Mouse (Mus musculus) CD4-positive helper T cell, adult 2 months (primary cell): Measurements from ENCODE around the gene Olfr745.

Experiments
- DNase-seq: peaks from one replicate; pipeline ENCODE4 v3.0.0-alpha.2; 2012; ENCODE audit warnings: low read depth, missing footprints, low spot score

Gene Olfr745

DNA sequence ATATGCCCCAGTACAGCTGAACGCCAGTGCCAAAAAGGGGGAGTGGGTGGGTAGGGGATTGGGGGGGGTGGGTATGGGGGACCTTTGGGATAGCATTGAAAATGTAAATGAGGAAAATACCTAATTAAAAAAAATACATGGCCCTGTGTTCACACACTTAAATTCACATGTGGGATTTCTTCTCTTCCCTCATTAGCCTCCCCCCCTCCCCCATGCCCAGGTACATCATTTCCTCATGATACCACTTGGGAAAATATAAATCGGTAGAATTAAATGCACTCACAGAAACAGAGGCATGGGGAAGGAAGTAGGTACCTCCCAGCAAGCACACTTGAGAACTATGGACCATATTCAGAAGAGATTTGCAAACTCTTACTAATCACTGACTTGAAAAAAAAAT is at the start of gene Olfr745:
TSS of gene Olfr745 (plus strand) at position 301 of the 400 bp plus-strand sequence.
- DNase-seq = no peak

DNA sequence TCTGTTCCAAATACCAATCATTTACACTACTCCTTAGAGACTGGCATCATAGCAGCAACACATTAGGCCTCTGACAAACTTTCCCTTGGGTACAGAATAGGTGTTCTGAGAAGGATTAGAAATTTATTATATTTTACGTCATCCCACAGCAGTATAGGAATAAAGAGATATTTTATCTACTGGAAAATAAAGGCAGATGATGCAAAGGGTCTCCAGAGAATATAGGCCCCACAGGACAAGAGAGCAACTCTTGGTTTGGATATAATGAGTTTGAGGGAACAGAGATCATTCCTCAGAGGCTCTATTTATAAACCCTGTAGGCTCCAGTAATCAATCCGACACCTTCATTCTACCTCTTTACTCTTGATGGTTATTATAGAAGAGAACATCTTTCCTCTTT is 24.6 kb upstream of the Olfr745 start, which contains the start of gene Olfr744:
TSS of gene Olfr744 (plus strand) at position 301 of the 400 bp plus-strand sequence.
- no peak for DNase-seq

DNA sequence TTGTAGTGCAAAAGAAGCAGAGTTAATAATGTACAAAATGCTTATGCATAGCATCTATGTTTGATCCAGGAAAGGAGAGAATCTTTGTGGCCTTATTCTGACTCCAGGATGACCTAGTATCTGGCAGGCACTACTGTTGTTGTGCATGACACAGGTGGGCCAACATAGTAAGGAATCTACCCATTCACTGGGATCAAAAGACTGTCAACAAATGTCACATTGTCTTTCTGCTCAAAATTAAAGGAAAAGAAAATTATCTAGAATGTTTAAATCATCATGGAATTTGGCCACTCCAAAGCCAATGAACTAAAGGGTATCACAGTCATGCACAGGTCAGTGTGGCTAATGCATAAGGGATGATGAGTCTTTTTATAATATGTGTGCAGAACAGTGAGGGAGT is 7.6 kb downstream of the Olfr745 start, which contains the start of gene Olfr746:
TSS of gene Olfr746 (plus strand) at position 301 of the 400 bp plus-strand sequence.
- DNase-seq = no peak

DNA sequence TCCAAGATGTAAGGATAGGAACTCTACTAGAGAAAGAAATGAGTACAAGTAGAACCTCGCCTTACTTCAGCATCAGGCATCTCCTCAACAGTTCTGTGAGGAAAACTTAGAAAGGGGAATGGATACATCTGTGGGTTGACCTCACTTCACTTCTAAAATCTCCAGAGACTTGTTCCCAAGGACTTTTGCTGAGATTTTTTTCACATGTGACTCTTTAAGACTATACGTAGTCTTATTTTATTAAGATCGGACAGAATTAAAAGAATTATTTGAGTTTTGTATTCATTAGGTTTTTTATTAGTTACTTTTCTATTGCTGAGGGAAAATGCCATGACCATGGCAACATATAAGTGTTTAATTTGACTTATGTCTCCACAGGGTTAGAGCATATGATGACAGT is 53.9 kb downstream of the Olfr745 start, which contains the start of gene Olfr747:
TSS of gene Olfr747 (minus strand) at position 101 of the 400 bp plus-strand sequence.
- DNase-seq = no peak
